Mouse (Mus musculus) thymus, postnatal 25 days (tissue): ENCODE measurements at regions not wholly inside any gene's neighbourhood (a gene's known extent, or its start where the extent isn't known, plus 50 kb on each side); places are given as distances from the start of the nearest gene placed in this dataset.

Experiments
- DNase-seq: peaks from one replicate; pipeline ENCODE4 v3.0.0; 2022

DNA sequence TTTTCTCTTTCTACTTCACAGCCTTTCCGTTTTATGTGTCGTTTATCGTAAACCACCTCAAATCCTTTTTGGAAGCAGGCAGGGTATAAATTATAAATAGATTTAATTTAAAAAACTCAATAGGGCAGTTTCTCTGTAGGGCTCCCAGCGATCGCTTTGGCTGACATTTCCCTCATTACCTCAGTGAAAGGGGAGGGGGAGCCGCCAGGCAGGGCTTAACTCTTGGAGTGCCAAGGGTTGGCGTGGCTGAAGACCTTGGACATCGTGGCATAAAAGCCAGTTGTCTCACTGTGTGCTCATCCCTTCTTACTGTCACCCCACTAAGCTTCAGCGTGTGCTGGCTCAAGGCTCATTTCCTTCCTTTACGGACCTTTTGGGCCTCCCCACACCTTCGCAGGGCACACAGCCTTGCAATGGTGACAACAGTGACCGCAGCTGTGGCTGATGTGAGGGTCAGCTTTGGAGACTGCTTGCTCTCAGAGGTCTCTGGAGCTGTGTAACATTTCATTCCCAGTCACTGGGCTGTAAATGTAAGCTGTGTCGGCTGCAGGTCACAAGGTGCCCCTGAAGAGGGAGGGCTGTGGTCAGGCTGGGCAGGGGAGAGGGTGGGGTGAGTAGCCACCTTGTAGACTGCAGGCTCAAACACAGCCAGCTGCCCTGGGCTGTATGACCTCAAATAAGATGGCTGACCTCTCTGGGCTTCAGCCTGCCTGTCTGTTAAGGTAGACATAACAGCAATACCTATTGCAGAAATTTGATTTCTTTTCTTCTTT lies 81.6 kb upstream of the Stx16 start:
- DNase-seq, result no peak

DNA sequence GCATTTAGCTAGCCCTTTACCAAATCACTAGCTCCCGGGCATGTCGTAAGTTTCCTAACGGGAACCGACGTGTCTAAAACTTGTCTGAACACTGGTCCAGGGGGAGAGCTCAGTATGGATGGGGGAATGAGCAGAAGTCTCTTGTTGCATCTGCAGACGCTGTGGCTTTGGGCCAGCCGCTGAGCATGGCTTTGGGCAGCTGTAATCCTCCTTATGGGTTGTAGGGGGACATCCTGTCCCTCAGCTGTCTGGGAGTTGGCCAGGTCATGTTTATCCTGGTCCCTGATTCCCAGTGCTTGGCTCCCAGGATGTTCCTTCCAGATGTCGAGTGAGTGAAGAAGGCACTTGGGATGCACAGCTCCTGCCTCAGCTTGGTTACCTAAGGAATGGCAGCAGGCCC lies 71.4 kb upstream of the Stx16 start:
- DNase-seq, result no peak

DNA sequence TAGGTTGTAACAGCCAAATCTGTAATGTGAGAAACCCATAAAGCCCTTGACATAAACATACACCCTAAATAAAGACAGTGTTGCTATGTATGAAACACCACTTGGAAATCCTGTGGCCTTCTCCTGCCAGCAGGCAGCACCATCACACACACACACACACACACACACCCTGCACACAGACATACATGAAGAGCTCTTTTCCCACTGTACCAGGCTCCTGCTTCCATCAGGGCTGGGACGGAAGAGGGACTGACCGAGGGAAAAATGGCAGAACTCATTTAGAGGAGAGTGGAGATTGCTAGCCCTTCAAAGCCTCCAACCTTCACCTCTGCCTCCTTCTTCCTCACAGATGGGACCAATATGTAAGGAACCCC lies 68.1 kb upstream of the Stx16 start:
- no peak for DNase-seq

DNA sequence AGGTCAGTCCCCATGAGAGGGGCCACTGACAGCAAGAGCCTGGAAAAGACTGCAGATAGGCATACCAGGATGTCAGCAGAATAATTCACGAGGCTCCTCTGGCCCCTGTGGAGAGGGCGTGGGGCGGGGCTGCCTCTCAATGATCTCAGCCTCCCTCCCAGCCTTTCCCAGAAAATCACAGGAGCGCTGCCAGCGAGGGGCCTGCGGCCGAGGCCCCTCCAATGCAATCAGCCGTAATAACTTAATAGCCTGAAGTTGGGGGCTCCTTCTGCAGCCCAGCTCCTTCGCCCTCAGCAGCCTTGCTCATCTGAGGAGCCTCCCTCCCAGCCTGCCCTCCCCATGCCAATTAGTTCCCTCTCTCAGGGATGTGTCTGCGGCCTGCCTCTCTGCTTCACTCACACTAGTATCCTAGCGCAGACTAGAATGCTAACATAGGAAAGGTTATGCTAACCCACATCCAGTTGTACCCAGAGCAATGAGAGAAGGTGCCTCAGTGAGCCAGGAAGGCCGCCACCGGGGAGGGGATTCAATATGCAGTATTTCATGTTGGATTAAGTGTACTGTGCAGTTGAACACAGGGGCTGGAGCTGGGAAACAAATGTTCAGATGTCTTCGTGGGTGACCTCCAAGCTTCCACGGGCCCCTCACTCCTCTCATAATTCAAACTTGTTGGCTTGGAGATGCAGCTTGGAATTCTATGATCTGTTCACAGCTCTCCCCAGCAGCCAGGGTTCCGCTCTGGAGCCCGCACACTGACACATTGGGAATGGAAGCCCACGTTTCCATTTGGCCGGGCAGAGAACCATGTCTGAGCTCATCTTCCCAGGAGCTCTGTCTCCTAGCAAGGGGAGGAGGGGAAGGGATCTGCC lies 67.5 kb upstream of the Stx16 start:
- DNase-seq, result no peak

DNA sequence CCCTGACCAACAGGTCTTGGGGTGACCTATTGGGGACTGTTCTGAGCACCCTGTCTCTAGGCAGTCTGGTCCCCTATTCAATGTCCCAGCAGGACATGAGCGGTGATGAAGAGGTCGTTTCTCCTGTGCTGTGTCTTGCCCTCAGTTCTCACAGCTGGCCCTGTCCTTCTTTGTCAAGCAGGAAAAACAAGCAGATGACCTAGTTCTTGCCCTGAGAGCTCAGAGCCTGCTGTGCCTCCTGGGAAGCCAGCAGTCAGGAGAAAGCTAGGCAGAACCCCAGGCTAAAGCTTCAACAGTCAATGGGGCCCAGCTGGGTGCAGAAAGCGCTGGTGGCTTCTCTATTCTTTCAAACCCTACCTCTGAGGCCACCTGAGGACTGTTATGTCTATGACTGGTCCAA lies 66.1 kb upstream of the Stx16 start:
- DNase-seq, result no peak

DNA sequence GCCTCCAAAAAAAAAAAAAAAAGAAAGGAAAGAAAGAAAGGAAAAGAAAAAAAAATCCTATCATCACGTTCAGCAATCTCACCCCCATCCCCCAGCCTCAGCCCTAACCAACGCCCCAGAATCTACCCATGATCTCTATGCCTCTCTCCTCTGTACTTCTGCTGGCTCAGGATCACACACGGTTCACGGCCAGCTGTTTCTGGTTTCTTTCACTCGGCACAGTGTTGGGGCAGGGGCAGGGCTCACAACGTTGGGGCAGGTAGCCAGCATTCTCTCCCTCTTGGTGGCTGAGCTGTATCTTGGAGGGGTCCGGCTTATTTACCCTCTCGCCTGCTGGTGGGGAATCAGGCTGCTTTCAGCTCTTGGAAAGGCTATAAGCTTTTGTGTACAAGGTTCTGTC lies 64.7 kb upstream of the Stx16 start:
- no peak for DNase-seq

DNA sequence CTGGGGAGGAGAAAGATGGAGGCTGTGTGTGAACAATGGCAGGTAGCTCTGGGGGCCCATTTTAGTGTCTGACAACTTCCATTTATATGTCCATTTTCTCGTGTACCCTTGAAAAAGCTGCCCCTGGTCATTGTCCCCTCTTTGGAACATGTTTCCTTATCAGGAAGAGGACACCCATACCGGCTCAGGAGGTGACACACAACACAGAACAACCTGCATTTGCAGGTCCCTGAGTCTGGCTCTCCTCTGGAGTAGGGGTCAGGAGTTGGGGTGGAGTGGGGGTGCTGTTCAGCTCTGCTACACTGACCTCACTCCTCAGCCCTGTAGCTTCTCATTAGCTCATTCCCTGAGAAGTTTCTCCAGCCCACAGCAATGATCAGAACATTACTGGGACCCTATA lies 61.7 kb upstream of the Stx16 start:
- no peak for DNase-seq

DNA sequence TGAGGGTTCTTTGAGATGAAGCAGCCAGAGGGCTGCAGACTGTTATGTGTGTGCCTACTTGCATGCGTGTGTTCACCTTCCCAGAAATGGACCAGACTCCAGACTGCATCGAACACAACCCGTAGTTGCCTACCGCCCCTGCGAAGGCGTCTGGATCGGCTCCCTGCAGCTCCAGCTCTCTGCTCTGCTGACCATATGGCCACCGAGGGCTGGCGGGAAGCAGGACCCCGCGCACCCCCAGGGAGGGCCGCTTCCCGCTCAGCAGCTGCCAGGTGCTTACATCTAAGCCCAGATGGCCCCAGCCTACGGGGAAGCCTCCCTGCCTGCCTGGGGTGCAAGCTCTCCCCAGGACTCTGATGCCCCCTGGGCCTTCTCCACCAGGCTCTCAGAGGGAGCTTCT lies 60.8 kb upstream of the Stx16 start:
- no peak for DNase-seq

DNA sequence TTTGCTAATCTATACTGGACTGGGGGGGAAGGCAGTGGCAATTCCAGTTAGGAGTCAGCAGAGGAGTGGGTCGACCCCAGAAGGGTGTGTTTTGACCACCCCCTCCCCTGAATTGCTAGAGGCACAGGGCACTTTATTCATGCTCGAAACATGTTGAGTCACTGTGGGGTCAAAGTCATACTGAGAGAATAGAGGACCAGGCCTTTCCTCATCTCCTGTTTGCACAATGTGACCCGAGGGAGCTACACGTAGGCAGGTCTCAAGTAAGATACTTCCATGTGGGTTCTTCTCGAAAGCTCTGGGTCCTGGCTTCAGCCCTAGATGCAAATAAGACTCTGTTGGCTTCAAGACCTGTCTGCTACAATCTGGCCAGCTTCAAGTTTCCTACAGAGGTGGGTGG lies 60.0 kb upstream of the Stx16 start:
- no peak for DNase-seq

DNA sequence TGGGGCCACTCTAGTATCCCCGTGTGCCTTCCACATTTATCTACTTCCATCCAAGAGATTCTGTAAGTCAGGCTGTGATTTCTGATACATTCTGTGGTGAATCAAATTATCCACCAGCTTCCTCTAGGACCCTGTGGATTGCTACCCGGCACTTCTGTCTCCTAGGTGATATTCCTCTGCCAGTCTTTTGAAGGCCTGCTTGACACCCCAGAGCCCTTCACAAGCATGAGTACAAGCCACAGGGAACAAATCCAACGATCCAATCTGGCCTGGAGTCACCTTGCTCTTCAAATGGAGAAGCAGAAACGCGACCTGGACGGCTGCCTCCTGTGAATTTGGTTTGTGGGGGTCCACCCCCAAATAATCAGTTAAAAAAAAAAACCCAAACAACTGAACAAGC lies 59.1 kb upstream of the Stx16 start:
- DNase-seq, result no peak

DNA sequence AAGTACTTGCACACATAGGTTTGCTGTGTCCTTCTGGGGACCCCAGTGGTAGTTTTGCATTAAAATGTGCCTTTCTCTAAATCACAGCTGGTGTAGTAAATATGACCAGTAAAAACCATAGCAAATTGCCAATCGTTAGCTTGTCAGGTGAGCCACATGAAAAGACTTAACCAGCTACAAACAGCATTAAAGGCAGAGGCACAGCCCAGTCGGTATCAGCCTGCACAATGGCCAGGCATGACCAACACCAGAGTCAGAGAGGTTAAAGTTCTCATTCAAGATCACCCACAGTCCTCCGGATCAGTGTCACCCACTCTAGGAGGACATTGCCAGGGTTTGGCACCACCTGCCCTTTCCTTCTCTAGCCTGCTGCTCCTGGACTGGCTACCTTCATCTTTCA lies 58.5 kb upstream of the Stx16 start:
- DNase-seq, result no peak

DNA sequence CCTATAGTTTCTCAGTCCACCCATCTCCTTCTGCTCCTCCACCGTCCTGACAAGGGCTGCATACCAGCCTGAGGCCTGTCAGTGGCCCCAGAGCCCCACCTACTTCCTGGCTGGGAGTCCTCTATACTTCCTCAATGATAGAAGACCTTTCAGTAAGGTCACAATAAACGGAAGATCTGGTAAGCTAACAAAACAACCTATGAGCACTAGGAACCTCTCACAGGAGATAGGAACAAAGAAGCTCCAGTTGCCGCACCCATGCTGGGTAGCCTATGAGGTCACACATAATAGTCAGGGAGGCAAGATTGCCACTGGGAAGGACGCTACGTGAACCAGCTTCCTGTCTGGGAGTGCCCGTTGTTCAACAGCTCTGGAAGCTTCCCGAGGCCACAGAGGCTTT lies 58.1 kb upstream of the Stx16 start:
- peak; percentile 21 for DNase-seq

DNA sequence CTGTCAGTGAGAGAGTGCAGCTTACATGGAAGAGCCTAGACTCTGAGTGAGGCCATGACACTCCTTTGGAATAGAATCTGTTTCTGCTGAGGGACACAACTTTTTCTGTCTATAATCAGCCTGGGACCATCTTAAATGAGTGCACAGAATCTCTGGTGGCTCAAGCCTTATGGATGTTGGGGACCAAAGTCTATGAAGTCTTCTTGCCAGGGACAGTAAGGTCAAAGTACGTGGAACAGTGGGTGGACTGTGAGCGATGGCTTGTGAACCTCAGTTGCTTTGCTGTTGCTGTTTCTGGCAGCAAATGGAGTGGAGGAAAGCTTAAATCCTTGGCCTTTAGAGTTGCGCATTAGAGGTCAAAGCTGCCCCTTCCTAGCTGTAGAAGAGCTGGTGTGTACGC lies 57.1 kb upstream of the Stx16 start:
- no peak for DNase-seq

DNA sequence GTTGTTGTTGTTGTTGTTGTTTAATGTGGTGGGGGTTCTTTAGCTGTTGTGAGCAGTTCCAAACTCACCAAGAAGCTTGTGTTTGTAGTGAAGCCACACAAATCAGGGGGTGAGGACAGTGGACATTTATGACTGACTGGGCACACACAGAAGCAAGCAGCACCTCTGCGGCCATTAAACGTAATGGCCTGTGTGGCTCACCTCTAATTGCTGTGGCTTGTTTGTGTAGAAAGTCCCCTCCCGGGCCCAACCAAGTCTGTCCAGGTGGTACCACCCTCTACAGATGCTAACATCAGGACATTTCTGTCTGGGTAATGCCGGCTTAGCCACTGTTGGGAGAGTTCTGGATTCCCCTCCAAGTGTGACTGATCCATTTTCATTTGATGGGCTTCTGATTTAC lies 56.1 kb upstream of the Stx16 start:
- DNase-seq, result no peak

DNA sequence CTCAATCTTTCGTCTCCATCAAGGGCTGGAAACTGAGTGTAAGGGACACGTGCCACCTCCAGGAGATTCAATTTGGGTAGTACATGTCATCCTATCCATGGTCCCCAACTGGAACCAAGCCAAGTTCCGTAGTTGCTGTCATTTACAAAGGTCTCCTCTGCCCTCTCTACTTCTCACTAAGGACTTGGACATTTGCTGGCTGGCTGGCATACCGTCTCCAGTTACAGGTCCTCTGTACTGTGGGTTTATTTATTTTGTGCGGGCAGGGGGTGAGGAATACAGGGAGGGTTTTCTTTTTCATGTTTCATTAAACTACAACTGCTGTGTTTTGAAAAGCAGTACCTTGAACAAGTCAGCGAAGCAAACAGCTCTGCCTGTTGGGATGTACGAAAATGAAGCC lies 55.7 kb upstream of the Stx16 start:
- DNase-seq, result no peak

DNA sequence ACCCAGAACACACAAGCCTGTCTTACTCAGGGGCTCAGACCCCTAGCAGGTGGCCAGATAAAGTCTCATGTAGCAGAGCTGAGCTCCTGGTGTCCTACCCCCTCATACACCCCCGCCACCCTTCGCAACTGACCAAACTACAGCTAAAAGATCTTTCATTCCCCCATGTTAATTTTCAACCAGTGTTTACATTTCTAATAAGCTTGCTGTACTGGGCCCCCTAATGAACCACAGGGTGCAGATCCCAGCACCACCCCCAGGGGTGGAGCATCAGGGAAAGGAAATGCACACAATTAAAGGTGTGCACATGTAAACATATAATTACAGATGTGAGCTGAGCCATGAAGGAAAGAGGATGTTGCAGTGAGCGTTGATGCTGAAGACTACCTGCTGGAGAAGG lies 54.6 kb upstream of the Stx16 start:
- no peak for DNase-seq

DNA sequence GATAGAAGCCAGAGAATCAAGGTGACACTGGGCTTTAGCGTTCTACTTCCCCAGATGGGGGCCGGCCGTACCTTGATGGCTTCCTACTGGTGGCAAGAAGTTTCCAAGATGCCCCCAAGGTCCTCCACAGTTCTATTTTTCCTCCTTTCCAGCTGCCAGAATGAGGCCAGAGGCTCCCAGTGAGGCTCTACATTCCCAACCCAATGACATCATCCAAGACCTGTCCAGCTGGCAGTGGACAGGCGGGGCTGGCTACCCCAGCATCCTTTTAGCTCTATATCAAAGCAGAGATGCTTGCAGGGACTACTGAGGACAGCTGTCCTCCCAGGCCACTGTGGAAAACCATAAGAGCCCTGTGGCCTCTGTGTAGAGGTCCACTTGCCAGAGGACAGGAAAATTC lies 53.8 kb upstream of the Stx16 start:
- no peak for DNase-seq

DNA sequence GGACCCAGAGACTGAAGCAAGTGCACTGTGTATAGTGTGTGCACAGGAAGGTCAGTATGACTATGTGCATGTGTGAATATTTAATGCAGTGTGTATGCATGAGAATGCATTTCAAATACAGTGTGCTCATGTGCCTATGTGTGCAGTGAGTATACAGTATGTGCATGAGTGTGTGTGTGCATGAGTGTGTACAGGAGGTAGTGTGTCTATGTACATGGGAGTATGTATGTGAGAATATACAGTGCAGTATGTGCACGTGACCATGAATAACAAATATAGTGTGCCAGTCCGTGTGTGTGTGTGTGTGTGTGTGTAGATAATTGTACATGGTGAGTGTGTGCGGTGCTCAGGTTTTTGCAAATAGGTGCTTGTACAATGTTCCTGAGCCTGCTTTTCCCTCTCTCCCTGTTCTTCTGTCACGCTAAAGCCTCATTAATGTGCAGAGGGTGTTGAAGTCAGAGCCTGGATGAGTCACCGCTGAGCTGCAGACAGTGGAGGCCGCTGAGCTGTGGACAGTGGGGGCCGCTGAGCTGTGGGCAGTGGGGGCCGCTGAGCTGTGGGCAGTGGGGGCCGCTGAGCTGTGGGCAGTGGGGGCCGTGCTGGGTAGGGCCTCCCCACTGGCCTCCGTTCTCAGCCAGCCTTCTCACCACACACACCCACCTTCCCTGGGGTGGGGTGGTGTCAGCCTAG lies 50.8 kb upstream of the Stx16 start:
- DNase-seq, result no peak
